Mouse (Mus musculus): Measurements from ENCODE around the gene Olfr1436.
"Not testable (repeated sequence)": the region's sequence is repeated elsewhere in the genome, so short reads cannot be mapped to it uniquely, and the experiment has no call there.

The Olfr1436 gene

GRCm38 (mm10) chr19:12299030-12299429 is at the start of gene Olfr1436:
Gene Olfr1436 (minus strand): TSS chr19:12299130.
- in situ Hi-C loops (cut with MboI) = not testable (repeated sequence)

- in situ Hi-C loops (cut with MboI) = no loop called here
Observed at GRCm38 (mm10) chr19:12335810-12336209, 36.9 kb upstream of the Olfr1436 start, which contains the start of gene Olfr1438-ps1. Gene Olfr1438-ps1 (minus strand): TSS chr19:12335910.

- in situ Hi-C loops (cut with MboI) = no loop called here
Observed at GRCm38 (mm10) chr19:12325001-12325400, 26.1 kb upstream of the Olfr1436 start, which contains the start of gene Olfr1437. Gene Olfr1437 (minus strand): TSS chr19:12325101.

- in situ Hi-C loops (cut with MboI) = no loop called here
Observed at GRCm38 (mm10) chr19:12292979-12293378, 6.0 kb downstream of the Olfr1436 start.

GRCm38 (mm10) chr19:12279554-12279953 is 19.4 kb downstream of the Olfr1436 start, which contains the start of gene Olfr1434:
Gene Olfr1434 (plus strand): TSS chr19:12279854.
- in situ Hi-C loops (cut with MboI) = no loop called here

- in situ Hi-C loops (cut with MboI) = no loop called here
Observed at GRCm38 (mm10) chr19:12260732-12261131, 38.2 kb downstream of the Olfr1436 start, which contains the start of gene Olfr235. Gene Olfr235 (plus strand): TSS chr19:12261032.

Data from mature B cell (primary cell).